Mouse (Mus musculus): ENCODE data around the gene Olfr1170.

The Olfr1170 gene

DNA sequence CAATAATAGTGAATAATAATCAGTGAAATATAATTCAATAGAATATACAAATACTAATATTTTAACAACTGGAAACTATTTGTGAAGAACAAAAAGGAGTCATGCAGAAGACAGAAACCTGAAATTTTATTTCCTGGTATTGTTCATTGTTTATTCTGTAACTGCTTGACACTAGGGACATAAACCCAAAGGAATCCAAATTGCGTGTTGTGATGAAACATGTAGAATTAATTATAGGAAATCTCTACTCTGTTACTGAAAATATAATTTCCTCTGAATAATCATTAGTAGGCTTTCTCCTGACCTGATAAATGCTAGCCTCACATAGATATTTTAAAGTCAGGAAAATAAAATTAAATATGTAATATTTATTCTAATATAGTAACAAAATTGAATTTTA lies at the start of gene Olfr1170:
Gene Olfr1170 (minus strand): TSS at position 101 of the 400 bp plus-strand sequence.
- DNase-seq (ENCODE audit: low spot score) = no peak

DNA sequence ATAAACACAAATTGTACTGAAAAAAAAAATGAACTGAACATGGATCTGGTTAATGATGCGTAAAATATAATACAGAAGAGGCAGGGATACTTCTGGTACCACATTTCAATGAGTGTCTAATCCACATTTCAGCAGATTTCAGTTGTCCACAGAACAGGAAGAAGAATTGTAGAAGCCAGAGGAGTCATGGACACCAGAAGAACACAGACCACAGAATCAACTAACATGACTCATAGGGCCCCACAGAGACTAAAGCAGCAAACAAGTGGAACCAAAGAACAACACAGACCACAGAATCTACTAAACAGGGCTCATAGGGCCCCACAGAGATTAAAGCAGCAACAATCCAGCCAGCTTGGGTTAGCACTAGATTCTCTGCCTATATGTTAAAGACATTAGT lies 7.3 kb downstream of the Olfr1170 start:
- no peak for DNase-seq (ENCODE audit: low spot score)

DNA sequence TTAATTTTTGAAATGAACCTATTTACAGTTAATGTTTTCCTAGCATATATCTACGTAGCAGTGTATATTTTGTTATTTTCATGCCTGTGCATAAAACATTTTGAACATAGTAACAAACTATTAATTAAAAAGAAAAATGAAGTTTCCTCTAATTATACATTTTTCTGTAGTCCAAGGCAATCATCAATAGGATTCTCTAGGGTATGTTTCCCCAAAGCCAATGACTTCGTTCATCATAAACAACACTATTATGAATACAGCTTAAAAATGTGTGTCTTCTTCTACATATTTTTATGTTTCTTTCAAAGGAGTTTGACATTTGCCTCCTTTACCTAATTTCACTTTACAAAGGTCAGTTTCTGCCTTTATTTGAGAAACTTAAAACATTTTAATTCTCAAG lies 46.6 kb downstream of the Olfr1170 start, which contains the start of gene Olfr1168:
Gene Olfr1168 (plus strand): TSS at position 301 of the 400 bp plus-strand sequence.
- no peak for DNase-seq (ENCODE audit: low spot score)
